Mouse (Mus musculus): ENCODE measurements around the gene Ttll5. TPM values are rescaled to one million over a fixed set of nuclear protein-coding genes. Genes with fewer than 3 reads are reported as not detected.
A peak's percentile ranks its signal among the peaks of the same experiment; 100 is the strongest.

Ttll5 gene
- total RNA-seq, 2 experiments from 2014 or later, result 5.8 to 7.3 TPM

DNA sequence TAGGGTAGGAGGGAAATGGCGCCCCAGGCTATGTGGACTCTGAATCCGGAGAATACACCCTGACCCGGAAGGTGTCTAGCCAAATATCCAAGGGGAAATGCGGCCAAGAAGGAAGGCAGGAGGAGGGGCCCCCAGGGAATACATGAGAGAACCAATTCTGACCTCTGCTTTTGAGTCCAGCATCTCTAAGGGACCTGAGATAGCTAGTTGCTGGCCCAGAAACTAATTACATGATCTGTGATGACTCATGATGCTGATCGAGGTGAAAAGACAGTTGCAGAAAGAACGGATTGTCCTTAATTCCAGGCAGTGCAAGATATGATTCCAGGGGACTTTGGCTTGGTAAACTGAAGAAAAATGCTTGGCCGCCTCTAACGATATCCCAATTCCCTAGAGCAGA, 232.5 kb downstream of the Ttll5 start:
- DNase-seq, result peak; percentile 33

DNA sequence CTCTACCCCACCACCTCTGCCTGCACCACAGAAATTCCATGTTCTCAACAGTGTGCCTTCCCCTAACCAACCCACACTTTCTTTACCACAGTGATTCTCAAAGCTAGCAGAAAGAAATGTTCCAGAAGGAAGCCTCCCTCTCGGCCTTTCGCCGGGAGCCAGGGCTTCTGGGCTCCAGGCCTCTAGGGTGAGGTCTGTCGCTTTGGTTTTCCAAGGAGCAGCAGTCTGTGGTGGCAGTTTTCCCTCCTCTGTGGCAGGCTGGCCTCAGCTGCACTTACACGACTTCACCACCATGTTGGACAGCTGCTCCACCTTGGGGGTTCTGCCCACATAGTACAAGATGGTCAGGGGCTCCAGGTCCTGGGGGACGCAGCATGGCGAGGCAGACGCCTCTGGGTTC, 233.1 kb downstream of the Ttll5 start:
- no peak for DNase-seq

DNA sequence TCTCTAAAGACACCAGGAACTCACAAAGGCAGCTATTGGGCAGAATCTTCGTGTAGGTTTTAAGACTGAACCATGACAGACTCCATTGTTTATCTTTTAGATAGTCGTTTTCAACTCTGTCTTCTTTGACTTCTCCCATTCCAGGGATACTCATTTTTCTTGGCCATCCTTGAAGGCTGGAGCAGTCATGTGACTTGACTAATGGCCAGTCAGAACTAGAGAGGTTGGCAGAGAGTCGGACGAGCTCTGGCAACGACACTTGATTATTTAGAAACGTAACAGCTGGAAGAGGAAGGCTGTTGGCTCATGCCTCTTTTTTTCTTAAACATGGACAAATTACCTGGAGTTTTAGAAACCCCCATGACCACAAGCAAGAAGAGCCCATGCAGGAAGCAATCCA, 234.9 kb downstream of the Ttll5 start:
- DNase-seq, result no peak

DNA sequence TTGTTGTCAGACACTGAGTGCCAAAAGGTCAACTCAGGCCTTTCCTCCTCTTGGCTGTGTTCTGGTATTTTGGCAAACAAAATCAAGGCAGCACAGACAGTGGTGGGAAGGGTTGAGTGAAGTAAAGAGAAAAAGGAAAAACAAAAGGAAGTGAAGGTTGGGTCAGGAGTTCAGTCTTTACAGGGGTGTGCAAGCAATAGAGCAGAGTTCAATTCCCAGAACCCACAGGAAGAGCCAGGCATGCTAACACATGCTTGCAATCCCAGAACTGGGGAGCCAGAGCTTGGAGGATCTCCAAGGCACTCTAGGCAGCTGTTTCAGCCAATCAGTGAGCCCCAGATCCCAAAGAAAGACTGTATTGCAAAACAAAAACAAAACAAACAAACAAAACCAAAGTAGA, 240.3 kb downstream of the Ttll5 start:
- no peak for DNase-seq

DNA sequence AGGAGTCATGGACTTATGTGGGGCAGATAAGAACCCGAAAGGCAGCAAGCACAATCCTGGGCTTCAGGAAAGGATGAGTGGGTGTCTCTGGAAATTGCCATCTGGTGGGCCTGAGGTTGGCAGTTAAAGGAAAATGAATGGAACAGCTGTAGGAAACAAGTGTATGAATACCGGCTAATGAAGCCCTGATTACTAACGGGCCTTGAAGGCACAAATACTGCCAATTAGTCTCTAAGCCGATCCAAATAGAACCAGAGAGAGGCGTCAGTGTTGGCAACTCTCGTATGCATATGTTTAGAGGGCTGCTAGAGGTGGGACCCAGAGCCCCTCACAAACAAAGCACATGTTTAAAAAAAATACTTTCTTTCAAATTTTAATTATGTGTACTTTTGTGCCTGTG, 247.0 kb downstream of the Ttll5 start:
- no peak for DNase-seq

DNA sequence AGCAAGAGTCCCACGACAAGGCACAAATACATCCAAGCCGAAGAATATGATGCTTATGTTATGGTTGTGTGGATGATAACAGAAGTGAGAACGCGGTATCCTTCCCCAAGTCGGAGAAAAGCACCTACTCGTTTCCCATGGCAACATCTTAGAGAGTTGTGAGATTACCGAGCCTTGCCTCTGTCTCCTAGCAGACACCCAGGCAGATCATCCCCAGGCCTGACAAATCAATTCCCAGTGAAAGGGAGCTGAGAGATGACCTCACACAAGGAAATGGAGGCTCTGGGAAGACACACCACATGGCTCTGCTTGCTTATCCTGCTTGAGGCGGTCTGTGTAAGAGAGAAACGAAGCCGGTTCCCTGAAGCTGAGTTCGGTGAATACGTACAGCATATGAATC, 250.2 kb downstream of the Ttll5 start:
- DNase-seq, result no peak

DNA sequence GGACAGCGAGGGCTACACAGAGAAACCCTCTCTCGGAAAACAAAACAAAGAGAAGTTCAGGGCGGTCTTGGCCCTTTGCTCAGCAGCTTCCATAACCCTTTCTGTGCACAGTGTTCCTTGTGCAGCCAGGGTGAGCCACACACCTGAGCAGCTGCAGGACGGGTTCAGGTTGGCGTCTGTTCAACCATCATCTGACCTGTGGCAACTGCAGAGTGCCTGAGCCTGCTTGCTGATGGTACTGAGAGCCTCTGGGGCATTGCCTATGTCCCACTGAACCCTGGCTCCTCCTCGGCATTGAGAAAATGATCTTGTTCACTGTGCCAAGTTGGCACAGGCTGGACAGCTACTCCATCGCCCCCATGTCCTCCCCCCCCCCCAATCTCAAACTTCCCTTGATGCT, 250.9 kb downstream of the Ttll5 start:
- DNase-seq, result no peak

DNA sequence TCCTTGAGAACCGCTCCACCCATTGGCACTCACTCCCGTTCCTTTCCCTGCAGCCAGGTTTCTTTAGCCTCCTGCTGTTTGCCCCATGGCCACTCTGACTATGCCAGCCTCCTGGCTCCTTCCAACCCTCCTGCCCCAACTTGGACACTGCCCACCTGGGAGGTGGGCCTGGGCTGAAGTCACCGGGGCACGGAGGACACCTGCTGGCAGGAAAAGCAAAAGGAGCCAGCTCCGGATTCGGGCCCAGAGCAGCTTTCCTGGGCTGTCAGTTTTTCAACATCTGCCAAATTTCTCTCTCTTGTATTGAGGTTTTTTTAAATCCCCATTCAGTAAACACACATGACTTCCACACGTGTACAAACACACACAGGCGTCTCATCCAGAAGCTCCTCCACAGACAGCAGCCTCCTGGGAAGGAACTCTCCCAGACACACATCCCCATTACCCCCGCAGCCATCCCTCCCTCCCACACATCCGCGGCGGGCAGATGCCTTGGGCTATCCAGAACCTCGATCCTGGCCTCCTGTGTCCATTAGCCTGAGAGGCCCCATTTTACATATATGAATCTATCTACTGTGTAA, 252.0 kb downstream of the Ttll5 start:
- peak; percentile 51 for DNase-seq

DNA sequence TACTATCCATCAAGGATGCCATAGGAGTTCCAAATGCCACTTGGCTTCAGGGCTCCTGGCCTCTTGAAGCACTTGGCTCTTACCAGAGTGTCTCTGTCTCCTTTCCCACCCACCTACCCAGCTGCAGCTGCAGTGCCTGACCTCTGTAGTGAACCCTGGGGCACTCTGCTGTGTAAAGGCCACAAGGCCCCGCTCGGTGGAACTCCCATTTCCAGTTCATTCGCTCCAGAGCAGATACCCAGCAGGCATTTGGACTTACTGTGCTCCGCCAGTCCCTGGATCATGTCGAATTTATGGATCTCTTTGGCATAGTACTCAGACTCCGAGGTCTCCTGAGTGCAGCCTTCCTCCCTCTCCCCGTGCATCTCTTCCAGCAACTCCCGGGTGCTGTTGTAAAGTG, 252.9 kb downstream of the Ttll5 start:
- DNase-seq, result no peak

DNA sequence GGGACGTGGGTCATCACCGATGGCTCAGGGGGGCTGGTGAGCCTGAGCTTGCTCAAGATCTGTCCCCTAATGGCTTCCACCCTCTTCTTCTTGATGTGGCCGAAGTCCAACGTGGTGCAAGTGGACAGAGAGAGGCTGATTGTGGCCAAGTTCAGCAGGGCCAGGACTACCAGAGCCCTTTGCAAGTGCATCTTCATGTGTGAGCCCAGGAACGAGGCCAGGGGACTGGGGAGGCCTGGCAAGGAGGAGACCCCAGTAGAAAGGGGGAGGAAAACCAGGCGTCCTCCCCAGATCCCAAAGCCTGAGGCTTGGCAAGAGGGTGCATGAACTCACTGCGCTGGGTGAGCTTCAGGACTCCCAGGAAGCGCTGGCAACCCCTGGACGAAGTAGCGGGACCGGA, 253.3 kb downstream of the Ttll5 start:
- no peak for DNase-seq

DNA sequence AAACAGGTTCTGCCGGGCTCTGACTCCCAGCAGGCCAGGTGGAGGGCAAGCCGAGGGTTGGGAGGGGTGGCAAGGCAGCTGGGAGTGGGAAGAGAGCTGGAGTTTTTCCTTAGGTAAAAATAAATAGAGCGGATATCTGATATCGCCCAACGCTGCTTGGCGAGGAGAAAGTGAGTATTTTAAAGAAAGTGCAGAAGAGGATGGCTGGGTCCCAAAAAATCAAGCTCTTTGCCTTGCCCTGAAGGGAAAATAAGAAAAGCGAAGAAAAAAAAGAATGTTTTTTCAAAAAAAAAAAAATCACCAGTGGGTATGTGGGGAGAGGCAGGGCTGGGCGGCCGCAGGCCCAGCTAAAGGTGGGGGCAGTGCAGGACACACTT, 253.7 kb downstream of the Ttll5 start:
- no peak for DNase-seq

DNA sequence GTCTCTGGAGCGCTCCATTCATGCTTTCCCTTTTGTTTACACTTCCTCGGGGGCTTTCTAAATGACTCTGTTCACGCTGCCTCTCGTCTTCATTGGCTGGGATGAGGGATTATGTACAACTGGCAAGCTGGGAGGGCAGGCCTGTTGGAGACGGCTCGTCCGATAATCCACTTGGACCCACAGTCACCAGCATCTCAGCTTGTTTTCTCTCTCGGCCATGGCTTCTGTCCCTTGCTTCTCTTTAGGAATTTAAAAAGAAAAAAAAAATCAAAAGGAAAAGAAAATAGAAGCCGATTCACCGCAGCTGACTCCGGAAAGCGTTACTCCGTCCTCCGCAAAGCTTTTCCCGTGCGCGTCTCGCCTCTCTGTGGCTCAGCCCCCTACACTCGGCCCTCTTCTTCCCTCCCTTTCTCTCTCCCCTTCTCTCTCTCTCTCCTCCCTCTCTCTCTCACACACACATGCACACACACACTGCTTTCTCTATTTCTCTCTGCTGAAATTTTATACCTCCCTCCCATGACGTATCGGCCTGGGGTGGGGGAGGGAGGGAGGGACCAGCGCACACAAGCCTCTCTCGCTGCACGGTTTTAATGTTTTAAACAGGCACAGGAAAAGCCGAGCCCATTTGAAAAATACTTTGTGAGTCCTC, 254.2 kb downstream of the Ttll5 start, which contains the start of gene Tgfb3:
Gene Tgfb3, minus strand, starts transcription at position 489 of the 649 bp plus-strand sequence.
- DNase-seq, result peak; percentile 86

DNA sequence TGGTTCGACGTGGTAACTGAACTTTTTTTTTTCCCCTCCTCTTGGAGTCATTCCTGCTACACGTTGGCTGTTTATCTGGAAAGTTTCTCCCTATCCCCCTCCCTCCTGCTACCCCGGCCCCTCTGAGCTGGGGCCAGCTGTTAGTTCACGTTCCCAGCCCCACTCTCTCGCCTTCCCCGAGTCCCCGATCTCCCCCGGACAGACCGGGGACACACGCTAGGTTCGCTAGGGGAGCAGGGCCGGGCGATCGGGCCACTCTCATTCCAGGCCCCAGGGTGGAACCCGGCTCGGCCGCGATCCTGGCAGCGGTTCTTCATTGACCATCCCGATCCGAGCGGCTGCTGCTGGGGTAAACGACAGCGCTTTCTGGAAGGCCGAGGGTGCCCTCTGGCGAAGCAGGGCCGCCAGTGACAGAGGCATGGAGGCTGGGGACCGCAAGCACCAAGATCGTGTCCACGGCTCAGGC, 254.8 kb downstream of the Ttll5 start:
- DNase-seq, result peak; percentile 91

DNA sequence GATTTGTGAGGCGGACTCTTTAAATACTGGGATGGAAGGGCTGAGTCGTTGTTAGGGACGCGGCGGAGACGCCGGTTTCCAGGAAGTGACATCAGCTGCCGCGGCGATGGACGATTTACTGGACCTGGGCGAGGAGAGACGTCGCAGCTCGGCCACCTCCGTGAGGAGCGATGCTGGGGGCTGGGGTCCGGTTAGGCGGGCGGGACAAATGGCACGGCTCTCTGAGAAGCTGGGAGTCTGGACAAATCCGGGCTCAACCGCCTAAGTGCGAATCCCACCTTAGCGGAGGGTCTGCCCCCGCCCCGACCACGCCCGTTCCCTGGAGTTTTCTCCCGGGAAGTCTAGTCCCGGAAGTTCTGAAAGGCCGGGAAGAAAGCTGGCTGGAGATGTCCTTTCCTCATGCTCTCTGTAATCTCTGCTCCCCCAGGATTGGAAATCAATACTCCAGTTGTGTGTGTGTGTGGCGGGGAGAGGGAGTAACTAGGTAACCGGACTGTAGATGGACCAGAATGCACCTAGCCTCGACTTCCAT, 258.1 kb downstream of the Ttll5 start, which contains the start of gene Ift43:
Gene Ift43, plus strand, starts transcription at position 61 of the 532 bp plus-strand sequence.
- peak; percentile 82 for DNase-seq

DNA sequence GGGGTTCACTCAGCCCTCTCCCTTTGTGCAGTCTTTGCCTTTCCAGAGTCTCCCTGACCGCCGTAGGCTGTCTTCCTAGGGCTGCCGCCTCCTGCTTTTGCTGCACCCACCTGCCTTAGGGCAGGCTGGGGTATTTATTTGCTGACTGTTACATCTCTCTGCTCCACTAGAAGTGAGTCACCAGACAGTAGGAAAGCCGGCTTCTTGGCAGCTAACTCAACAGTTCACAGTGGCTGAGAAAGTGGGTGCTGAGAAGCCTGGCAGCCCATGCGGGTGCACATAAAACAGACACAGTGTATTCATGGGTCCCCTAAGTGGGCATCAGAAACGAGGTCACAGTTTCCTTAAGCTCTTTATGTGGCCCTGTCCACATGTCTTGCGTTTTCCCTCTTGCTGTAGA, 261.4 kb downstream of the Ttll5 start:
- no peak for DNase-seq

DNA sequence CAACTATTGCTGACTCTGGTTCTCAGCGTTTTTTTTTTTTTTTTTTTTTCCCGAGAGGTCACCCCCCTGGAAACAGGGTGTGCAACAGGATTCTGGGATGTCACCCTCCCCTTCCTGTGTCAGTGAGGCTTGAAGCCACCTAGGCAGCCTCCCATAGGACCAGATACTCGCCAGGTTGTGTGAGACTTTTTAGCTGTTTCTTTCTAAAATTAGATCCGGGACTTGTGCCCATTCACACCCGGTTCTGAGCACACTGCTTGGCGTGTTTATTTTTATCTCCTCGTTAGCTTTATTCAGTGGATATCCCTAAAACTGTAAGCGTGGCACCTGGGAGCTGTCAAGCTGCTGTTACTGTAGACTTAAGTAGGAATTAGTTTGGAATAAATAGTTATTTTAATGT, 262.1 kb downstream of the Ttll5 start:
- DNase-seq, result no peak

DNA sequence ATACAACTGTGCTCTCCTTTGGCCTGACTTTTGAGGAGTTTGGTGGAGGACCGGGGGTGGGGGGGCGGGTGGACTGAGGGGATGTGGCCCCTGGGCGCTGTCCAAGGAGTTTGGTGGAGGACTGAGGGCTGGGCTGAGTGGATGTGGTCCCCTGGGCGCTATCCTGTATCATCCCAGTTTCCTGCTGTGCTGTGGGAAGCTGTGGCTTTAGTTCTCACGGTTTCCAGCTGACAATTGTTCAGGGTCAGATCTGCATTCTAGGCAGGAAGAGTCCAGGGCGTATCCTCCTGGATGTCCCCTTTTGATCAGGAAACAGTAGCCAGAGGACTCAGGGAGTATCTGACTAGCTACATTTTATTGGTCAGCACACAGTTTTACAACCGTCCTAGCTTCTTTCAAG, 263.6 kb downstream of the Ttll5 start:
- peak; percentile 64 for DNase-seq

DNA sequence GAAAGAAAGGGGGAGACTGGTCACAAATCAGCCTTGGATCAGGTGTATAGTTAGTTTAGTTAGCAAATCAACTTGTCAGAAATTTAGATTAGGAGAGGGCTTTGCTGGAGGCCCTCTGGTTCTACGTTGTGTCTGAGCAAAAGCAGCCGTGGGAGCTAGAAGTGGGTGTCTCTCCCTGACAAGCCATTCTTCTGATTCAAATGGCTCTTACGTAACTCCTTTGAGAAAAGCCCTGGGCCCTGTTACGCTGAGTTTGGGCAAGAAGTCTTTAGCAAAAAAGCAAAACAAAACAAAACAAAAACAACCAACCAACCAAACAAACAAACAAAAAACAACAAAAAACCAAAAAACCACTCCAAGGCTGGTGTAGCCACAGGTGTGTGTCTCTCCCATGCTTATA, 266.3 kb downstream of the Ttll5 start:
- DNase-seq, result no peak

DNA sequence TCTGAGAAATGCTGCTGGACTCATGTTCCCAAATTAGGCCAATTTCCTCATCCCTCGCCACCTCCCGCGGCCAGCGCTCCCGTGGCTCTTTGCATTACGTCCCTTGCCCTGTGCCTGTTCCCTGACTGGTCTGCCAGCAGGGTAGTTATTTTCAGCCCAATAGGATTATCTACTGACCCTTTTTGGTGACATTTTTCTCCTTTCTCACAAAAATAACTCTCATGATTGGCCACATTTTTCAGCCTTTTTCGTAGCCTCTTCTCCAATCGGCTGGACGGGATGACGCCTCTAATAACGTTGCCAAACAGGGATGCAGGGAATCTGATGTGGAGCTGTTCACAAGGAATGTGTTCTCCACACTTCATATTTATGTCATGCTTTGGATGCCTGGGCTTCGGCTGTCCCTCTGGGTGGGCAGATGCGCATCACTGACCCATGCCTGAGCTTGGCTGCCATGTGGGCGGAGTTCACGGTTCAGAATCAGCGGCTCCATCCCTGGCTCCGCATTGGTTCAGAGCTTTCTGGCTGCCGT, 267.2 kb downstream of the Ttll5 start:
- DNase-seq, result peak; percentile 62

DNA sequence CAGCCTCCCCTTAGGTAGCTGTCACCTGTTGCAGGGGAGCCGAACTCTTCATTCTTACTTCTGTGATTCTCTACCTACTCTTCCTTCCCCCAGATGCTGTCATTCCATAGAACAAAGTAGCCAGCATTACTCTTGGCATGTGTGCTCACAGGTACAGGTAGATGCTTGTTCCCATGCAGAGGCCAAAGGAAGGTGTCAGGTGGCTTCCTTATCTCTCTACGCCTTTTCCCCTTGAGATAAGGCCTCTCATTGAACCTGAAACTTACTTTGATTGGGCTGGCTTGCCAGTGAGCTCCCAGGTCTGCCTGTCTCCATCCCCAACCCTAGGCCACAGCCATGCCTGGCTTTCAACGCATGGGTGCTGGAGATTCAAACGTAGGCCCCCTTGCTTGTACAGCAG, 269.6 kb downstream of the Ttll5 start:
- no peak for DNase-seq

DNA sequence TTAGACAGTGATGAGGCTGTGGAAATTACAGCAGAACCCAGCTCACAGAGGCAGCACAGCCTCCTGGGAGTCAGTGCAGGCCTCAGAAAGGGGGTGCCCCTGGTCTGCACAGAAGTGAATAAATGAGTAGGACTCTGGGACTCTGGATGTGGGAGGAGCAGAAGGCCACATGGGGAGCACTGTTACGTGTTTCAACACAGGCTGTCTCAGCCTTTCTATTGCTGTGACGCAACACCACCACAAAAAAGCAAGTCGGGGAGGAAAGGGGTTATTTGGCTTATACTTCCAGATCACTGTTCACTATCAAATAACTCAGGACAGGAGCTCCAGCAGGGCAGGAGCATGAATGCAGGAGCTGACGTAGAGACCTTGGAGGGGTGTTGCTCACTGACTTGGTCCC, 271.3 kb downstream of the Ttll5 start:
- no peak for DNase-seq

DNA sequence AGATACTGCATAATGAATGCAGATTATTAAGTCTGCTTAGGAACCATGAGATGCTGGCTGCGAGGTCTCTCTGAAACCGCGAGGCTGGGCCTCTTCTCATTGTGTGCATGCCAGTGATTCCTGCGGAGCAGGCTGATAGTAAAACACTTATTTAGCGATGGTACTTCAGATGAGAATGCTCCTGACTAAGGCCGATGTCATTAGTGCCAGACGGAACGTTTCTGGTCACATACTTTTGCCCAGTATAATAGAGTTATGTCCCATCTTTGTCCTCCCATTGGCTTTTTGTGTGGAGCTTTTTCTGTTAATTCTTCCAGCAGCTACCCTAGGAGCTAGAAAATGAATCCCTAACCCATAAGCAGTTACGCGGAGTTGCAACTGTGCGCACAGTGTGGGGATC, 273.3 kb downstream of the Ttll5 start:
- DNase-seq, result no peak

DNA sequence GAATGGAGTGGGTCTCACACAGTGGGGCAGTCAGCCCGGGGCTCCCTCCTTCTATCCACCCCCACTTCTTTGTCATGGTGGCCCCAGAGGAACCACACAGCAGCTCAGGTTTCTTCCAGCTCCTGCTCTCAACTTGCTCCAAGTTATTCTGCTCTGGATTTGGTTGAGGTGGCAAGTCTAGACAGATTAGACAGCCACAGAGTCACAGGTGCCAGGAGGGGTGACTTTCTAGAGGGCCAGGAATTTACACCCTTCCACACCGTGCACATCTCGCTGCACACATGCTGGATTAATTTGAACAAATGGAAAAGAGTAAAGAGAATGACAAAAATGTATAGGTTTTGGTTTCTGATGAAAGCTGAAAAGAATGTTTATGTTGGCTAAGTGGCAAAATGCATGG, 276.3 kb downstream of the Ttll5 start:
- DNase-seq, result no peak

DNA sequence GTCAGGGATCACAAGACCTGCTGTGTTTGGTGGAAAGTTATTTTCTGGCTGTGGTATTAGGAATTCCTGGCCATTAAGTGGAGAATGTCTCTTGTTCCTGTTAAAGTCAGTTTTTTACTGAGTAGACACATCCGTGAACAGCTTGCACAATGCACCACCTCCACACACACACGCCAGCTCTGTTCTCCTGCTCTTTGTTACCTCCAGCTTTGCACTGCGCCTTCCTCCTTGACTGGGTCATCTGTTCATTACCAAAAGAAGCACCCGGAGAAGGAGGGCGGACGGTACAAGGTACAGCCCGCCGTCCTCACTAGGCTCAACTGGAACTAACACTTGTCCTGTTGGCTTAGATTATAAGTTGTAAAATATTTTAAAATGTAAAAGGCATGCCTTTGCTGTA, 278.2 kb downstream of the Ttll5 start:
- DNase-seq, result no peak
